In the genomic region with DNA sequence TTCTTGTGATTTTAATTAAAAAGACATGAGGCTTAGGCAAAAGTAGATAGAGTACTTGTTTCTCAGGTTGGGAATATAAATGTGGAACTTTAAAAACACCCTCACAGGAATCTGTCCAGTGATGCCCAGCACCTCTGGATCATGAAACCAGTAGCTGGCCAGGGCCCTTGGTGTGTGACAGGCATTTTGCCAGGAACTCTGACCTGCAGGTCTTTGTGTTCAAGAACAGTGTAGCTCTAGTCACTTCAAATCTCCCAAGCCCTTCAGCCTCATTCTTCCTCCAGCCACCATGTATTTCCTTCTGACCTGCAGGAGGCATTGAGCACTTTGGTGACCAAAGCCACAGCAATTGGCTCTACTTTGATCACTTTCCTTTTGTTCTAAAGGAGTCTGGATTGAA, we compare ENCODE assay signal across 20 mouse cellular contexts. TPM values are rescaled to one million over a fixed set of nuclear protein-coding genes. Genes with fewer than 3 reads are reported as not detected.
DNase-seq lines count a peak whose midpoint lies in the region; ATAC-seq and TF ChIP-seq lines count a peak whose summit lies in the region.
"Had no signal": no experiment of that assay in that cellular context is flagged by ENCODE, and none has a peak within 500 bp of the region (broad histone marks: within the 10 kb centered on the region; RNA-seq: fewer than 3 reads in every experiment).

No protein-coding gene starts in this region.

- no peaks in the 10 kb centered on the region for H3K36me3 ChIP-seq in midbrain, embryonic 11.5 days (ENCODE audit: control insufficient read depth, insufficient read depth, low read length)
- peaks cover 37% of the 10 kb centered on the region for H3K36me3 ChIP-seq in midbrain, embryonic 10.5 days
- H3K36me3 ChIP-seq: intestine, embryonic 15.5 days had no signal

- no peak overlapping the region for H3K4me2 ChIP-seq in midbrain, embryonic 11.5 days
- H3K4me2 ChIP-seq: embryonic facial prominence, embryonic 15.5 days; hindbrain, embryonic 12.5 days; intestine, embryonic 15.5 days had no signal

- no peaks in the 10 kb centered on the region for H3K9me3 ChIP-seq in midbrain, embryonic 11.5 days (ENCODE audit: control insufficient read depth, low read length)
- H3K9me3 ChIP-seq in midbrain, embryonic 10.5 days (replicated peaks), result no peaks in the 10 kb centered on the region
- H3K9me3 ChIP-seq: embryonic facial prominence, embryonic 15.5 days; forebrain, embryonic 10.5 days; hindbrain, embryonic 12.5 days; intestine, embryonic 15.5 days had no signal

- DNase-seq in heart, adult 11 months, result peak; percentile 90
- DNase-seq in heart, adult 8-10 months (ENCODE audit: low spot score), result no peak
- DNase-seq in kidney, postnatal 14 days, result peak; percentile 42
- DNase-seq in kidney, adult 9 months, result no peak
- peak; percentile 54 for DNase-seq in midbrain, embryonic 11.5 days (ENCODE audit: low spot score, missing footprints)
- no peak for DNase-seq in midbrain, embryonic 10.5 days (ENCODE audit: low spot score)
- no peak for DNase-seq in left cerebral cortex, adult 2 months (ENCODE audit: extremely low spot score in 1 of 2, low spot score in 2 of 2)
- DNase-seq: adrenal gland, adult 8-10 months; cerebellum, adult 2 months; cerebellum, postnatal 10 days; embryo, embryonic 11 days; heart, postnatal 10 days; heart, postnatal 4 days had no signal

- no peak overlapping the region for H3K4me3 ChIP-seq in midbrain, embryonic 11.5 days (ENCODE audit: low read depth, low read length)
- H3K4me3 ChIP-seq in midbrain, embryonic 10.5 days, result no peak overlapping the region
- H3K4me3 ChIP-seq in left cerebral cortex, adult 2 months, result no peak overlapping the region
- H3K4me3 ChIP-seq: embryonic facial prominence, embryonic 15.5 days; erythroblast, embryonic 14.5 days; forebrain, embryonic 10.5 days; heart, adult 2 months; hindbrain, embryonic 12.5 days; intestine, embryonic 15.5 days had no signal

- H3K27ac ChIP-seq in midbrain, embryonic 11.5 days (ENCODE audit: low read depth, low read length), result no peak overlapping the region
- no peak overlapping the region for H3K27ac ChIP-seq in midbrain, embryonic 10.5 days (replicated peaks)
- H3K27ac ChIP-seq in left cerebral cortex, adult 2 months, result no peak overlapping the region; the same call in 1 of the 2 replicates
- H3K27ac ChIP-seq: embryonic facial prominence, embryonic 15.5 days; forebrain, embryonic 10.5 days; heart, adult 2 months; hindbrain, embryonic 12.5 days; intestine, embryonic 15.5 days had no signal

- intact Hi-C loops in left cerebral cortex, adult 2 months (cut with DNase I), result no loop called here

- no peak for ATAC-seq in midbrain, embryonic 11.5 days (ENCODE audit: low FRiP score)
- ATAC-seq: forebrain, embryonic 14.5 days; intestine, embryonic 15.5 days had no signal

- H3K4me1 ChIP-seq in midbrain, embryonic 11.5 days (ENCODE audit: control insufficient read depth, insufficient read depth, low read length), result no peaks in the 10 kb centered on the region
- H3K4me1 ChIP-seq in midbrain, embryonic 10.5 days, result peaks cover 2% of the 10 kb centered on the region; the same call in 1 of the 2 replicates
- H3K4me1 ChIP-seq: embryonic facial prominence, embryonic 15.5 days; hindbrain, embryonic 12.5 days; intestine, embryonic 15.5 days had no signal

- H3K27me3 ChIP-seq in midbrain, embryonic 11.5 days (ENCODE audit: control insufficient read depth, insufficient read depth, low read length), result no peaks in the 10 kb centered on the region
- H3K27me3 ChIP-seq in midbrain, embryonic 10.5 days (ENCODE audit: low read depth, poor library complexity, severe bottlenecking), result no peaks in the 10 kb centered on the region
- H3K27me3 ChIP-seq: embryonic facial prominence, embryonic 15.5 days; hindbrain, embryonic 12.5 days; intestine, embryonic 15.5 days had no signal

- H3K9ac ChIP-seq in midbrain, embryonic 11.5 days (ENCODE audit: low read length), result no peak overlapping the region
- H3K9ac ChIP-seq: embryonic facial prominence, embryonic 15.5 days; hindbrain, embryonic 12.5 days; intestine, embryonic 15.5 days had no signal

- TF ChIP-seq CTCF in left cerebral cortex, adult 2 months (IDR thresholded peaks at IDR 0.05), result no peak

RNA-seq across cellular contexts. Expression of a gene that starts 39.3 kb away (rescaled TPM):
- 10 to 100 TPM; 44.8 to 66.1 (median 52.9) TPM for total RNA-seq in heart, adult 8-10 months (2022)
- 64.0 and 65.3 TPM in 2 replicates for polyA plus RNA-seq in midbrain, embryonic 11.5 days (2014; fragmentation: Nextera tagmentation; extraction: Ambion mirVana)
- polyA plus RNA-seq in midbrain, embryonic 10.5 days (2016; fragmentation: Nextera tagmentation; extraction: Ambion mirVana), result 57.4 and 68.9 TPM in 2 replicates
- 100 to 1,000 TPM; 117 to 123 TPM for total RNA-seq in left cerebral cortex, adult 2 months (2021)

Comparison
In these comparisons a context has a peak if more than half of its experiments do, and no peak if none do; other contexts are left out.
1. DNase-seq: peak in heart, adult 11 months (single experiment), kidney, postnatal 14 days (single experiment) and midbrain, embryonic 11.5 days (single experiment); none in heart, adult 8-10 months (single experiment), kidney, adult 9 months (single experiment), midbrain, embryonic 10.5 days (single experiment) and left cerebral cortex, adult 2 months (0 of 2).